Mouse (Mus musculus): Measurements from ENCODE around the gene Ctxn1.

GRCm38 (mm10) chr8:4211097-4211496 is 48.0 kb downstream of the Ctxn1 start:
- TF ChIP-seq CHD2 (IDR thresholded peaks at IDR 0.05; ENCODE audit: low read length) (no peak), NRF1 (IDR thresholded peaks at IDR 0.05; ENCODE audit: low read depth, low read length) (no peak), TCF12 (IDR thresholded peaks at IDR 0.05; ENCODE audit: low read depth, low read length) (no peak), CTCF (conservative IDR thresholded peaks at IDR 0.05 in 1 of 2, IDR thresholded peaks at IDR 0.05 in 1 of 2; ENCODE audit: low read depth in 2 of 2, low read length in 2 of 2) (peak in 1 of 2 experiments; percentile 10; a peak in 1 of 4 replicates), MYC (IDR thresholded peaks at IDR 0.05; ENCODE audit: low read depth, low read length) (no peak), MAFK (IDR thresholded peaks at IDR 0.05; ENCODE audit: insufficient replicate concordance, low read length) (no peak), MAX (IDR thresholded peaks at IDR 0.05; ENCODE audit: low read length) (no peak), POLR2A (IDR thresholded peaks at IDR 0.05; ENCODE audit: low read depth, low read length) (no peak), RCOR1 (conservative IDR thresholded peaks at IDR 0.05; ENCODE audit: low read depth, low read length) (no peak), E2F4 (IDR thresholded peaks at IDR 0.05; ENCODE audit: insufficient replicate concordance, low read depth, low read length) (no peak), NELFE (IDR thresholded peaks at IDR 0.05; ENCODE audit: low read depth, low read length) (no peak), EP300 (IDR thresholded peaks at IDR 0.05; ENCODE audit: low read length) (no peak), SIN3A (IDR thresholded peaks at IDR 0.05; ENCODE audit: low read length) (no peak), SMC3 (IDR thresholded peaks at IDR 0.05; ENCODE audit: low read depth, low read length) (no peak)
